Mouse (Mus musculus) ovary, postnatal 36 days (tissue): ENCODE data around the gene Tcea2.
A peak's percentile ranks its signal among the peaks of the same experiment; 100 is the strongest.

Experiments used
- DNase-seq: peaks from one replicate; pipeline ENCODE4 v3.0.0; 2022; ENCODE audit warnings: low spot score, mixed read lengths

Gene Tcea2

GRCm38 (mm10) chr2:181714903-181715326 is 34.8 kb downstream of the Tcea2 start, which contains the start of gene Oprl1:
Gene Oprl1 (plus strand): TSS chr2:181715016.
- DNase-seq: peak; percentile 28

- DNase-seq: no peak
These were observed 35.3 kb downstream of the Tcea2 start for GRCm38 (mm10) chr2:181715382-181715781.

GRCm38 (mm10) chr2:181716991-181717390 is 36.9 kb downstream of the Tcea2 start:
- DNase-seq: no peak

GRCm38 (mm10) chr2:181720061-181720460 is 40.0 kb downstream of the Tcea2 start:
- no peak for DNase-seq

- DNase-seq: no peak
These were observed 41.1 kb downstream of the Tcea2 start for GRCm38 (mm10) chr2:181721200-181721599.

- DNase-seq: peak; percentile 29
These were observed 42.1 kb downstream of the Tcea2 start for GRCm38 (mm10) chr2:181722213-181722612.

GRCm38 (mm10) chr2:181727659-181728262 is 47.7 kb downstream of the Tcea2 start:
- DNase-seq: no peak

- no peak for DNase-seq
These were observed 49.9 kb downstream of the Tcea2 start for GRCm38 (mm10) chr2:181730051-181730450.
